Mouse (Mus musculus) right cerebral cortex, postnatal 10 days (tissue): Measurements from ENCODE around the gene Wdr25.
A peak's percentile ranks its signal among the peaks of the same experiment; 100 is the strongest.

Source experiments
- DNase-seq, 2 experiments: peaks; one replicate each; pipeline ENCODE4 v3.0.0; 2021; ENCODE audit warnings: low spot score in 2 of 2

The Wdr25 gene

DNA sequence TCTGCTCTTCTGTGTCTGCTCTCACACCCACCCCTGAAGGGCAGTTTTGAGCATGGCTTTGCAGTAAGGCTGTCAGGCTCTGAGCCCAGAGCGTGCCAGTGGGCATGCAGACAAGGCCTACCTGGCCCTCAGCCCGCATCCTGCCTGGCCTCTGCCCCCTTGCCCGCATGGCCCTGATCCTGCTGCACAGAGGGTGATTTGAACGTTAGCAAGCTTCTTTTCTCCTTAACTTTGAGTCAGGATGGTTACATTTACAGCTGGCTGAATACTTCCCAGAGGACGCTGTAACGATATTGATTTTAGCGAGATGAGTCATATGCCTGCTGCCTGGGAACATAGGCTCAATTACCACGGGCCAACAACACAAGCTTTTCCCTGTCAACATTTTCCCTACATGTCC, 91.0 kb downstream of the Wdr25 start:
- no peak for DNase-seq

GRCm38 (mm10) chr12:108985025-108985424, 91.6 kb downstream of the Wdr25 start:
- no peak for DNase-seq

DNA sequence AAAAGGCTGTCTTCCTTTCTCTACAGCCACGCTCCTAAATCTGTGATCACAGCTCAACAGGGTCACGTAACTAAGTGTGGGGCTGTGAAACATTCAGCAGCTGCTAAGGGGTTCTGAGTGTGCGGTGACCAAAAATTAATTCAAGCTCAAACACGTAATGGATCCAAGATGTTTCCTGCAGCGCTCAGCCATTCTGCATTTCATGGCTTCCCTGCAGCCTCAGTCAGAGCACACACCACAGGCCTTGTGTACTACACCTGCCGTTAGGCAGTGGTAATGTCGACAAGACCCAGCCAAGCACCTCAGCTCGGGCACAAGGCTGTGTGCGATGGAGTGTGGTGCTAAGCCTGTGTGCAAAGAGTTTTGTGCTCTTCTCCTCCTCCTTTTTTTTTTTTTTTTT, 94.0 kb downstream of the Wdr25 start:
- DNase-seq, result no peak

GRCm38 (mm10) chr12:108990425-108990824, 97.0 kb downstream of the Wdr25 start:
- no peak for DNase-seq

GRCm38 (mm10) chr12:108993046-108993445, 99.6 kb downstream of the Wdr25 start:
- DNase-seq, result no peak

GRCm38 (mm10) chr12:108994436-108995031, 101.1 kb downstream of the Wdr25 start:
- peak; percentile 57 to 64 for DNase-seq

GRCm38 (mm10) chr12:108995976-108996636, 102.7 kb downstream of the Wdr25 start:
- no peak for DNase-seq

GRCm38 (mm10) chr12:108997249-108997648, 103.8 kb downstream of the Wdr25 start:
- peak in 1 of 2 experiments; percentile 42 for DNase-seq

DNA sequence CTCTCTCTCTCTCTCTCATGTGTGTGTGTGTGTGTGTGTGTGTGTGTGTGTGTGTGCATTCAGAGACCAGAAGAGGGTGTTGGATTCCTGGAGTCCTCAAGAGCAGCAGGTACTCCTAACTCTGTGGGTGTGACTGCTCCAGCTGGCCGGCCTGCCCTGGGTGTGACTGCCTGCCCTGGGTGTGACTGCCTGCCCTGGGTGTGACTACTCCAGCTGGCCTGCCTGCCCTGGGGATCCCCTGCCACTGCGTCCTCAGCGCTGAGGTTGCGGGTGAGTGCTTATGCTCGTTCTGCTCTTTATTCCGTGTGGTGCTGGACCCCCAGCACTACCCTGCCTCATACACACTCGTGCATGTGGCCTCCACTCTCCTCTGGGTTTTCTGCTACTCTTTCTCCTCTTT, 109.5 kb downstream of the Wdr25 start:
- DNase-seq, result no peak

GRCm38 (mm10) chr12:109010070-109010649, 116.7 kb downstream of the Wdr25 start:
- no peak for DNase-seq

- no peak for DNase-seq
These were observed 128.8 kb downstream of the Wdr25 start for GRCm38 (mm10) chr12:109022181-109022691.

- DNase-seq, result no peak
These were observed 129.5 kb downstream of the Wdr25 start for GRCm38 (mm10) chr12:109022966-109023365.

GRCm38 (mm10) chr12:109023780-109024179, 130.3 kb downstream of the Wdr25 start:
- DNase-seq, result no peak

GRCm38 (mm10) chr12:109037026-109037425, 143.6 kb downstream of the Wdr25 start:
- no peak for DNase-seq

DNA sequence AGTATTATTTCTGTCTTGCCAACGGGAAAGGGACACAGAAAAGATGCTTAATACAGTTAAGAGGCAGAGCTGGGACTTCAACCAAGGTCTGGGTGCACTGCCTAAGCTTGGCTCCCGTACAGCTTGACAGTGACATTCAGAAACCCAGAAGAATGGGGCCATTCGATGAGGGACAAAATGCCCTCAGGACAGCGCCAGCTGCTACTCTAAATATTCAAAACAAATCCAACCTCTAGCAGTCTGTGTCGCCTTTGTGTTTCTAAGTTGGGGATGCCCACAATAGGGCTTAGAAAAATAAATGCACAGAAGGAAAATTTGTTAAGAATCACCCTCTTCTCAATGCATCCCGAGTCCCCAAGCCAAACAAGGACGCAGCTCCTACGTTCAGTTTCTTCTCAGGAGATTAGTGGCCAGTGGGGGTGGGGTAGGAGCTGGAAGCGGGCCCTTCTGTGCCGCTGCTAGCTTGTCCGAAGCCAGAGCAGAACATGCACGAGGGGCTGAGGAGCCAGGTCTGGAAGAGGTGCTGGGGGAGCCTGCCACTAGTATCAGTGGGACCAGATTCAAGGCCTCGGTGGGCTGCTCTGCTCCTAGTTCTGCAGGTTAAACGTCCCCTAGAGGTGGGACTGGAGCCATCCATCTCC, 144.9 kb downstream of the Wdr25 start:
- DNase-seq, result peak in 1 of 2 experiments; percentile 59

DNA sequence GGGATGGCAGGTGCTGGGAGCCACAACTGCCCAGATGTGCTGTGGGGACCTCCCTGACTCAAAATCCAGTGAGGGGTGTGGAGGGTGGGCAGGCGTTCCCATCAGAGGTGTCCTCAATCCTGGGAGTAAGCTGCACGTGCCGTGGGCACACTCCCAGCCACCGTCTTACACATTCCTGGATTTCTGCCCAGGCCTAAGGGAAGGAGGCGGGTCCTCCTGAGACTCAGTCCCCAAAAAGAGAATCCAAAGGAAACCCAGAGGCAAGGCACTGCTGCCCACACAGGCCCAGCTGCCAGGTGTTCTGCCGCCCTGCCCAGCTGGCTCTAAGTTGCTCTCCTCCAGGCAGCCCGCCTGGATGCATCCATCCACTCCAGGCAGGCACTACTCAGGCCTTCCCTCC, 145.9 kb downstream of the Wdr25 start:
- DNase-seq, result peak; percentile 53 to 62

DNA sequence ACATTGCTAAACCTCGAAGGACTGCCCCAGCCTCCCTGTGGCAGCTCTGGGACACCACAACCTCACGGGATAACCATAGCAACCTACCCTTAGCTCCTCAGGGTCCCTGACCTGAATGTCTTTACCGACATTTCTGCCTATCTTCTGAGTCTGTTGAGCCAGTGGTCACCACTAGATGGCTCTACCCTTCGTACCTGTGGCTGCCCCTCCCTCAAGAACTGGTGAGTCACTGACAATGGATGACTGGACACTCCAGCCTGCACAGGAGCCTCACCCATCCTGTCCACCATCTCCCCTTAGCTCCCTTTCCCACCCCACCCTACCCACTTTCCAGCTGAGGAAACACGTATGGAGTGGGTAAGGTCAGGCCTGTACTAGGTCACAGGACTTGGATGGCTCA, 151.1 kb downstream of the Wdr25 start:
- no peak for DNase-seq

- DNase-seq, result no peak
These were observed 152.2 kb downstream of the Wdr25 start for GRCm38 (mm10) chr12:109045581-109045980.

DNA sequence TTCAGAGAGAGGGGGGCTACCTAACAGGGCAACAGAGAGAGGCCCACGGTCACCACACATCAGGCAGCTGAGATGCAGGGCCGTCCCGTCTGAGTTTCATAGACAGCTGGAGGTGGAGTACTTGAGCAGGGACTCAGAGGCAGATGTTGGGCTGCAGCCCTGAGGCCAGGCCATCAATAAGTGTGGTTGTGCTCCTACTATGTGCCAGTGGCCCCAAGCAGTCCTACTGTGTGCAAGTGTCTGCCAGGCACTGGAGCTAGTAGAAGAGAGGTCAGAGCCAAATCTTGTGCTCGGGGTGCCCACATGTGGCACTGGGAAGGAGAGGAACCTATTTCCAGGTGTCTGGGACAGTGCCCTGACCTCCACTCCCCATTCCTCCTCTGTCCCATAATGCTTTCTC, 156.5 kb downstream of the Wdr25 start:
- no peak for DNase-seq

DNA sequence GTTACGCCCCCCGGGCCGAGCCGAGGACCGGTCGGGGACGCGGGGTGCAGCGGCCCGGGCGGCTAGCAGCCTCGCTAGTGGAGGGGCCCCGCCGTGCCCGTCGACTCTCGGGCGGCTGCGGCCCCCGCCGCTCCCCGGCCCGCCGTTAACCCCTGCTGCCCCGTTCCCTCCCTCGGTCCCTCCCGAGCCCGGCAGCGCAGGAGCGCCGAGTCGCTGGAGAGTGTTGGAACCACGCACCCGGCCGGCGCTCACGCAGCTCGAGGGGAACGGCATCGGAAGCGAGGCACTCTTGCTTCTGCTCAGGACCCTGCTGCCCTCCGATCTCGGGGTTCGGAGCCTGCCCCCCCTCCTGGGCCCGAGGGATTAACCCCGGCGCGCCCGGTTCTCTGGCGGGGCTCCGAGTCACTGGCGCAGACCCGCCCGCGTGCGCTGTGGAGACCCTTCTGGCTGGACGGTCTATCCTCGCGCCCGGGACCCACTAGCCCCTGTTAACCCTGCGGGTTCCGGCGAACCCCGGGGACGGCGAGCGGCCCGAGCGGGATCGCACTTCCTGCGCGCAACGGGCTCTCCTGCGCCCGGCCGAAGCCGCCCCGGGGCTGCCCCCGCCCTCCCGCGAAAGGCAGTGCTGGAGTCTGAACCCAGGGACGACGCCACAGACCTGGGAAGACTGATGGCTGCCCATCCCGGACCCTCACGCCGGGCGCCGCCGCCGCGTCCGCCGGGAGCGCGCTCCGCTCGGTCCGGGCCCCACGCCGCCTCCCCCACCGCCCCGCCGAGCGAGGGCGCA, 159.8 kb downstream of the Wdr25 start:
- DNase-seq, result no peak

- DNase-seq, result no peak
These were observed 164.3 kb downstream of the Wdr25 start for GRCm38 (mm10) chr12:109057736-109058135.

DNA sequence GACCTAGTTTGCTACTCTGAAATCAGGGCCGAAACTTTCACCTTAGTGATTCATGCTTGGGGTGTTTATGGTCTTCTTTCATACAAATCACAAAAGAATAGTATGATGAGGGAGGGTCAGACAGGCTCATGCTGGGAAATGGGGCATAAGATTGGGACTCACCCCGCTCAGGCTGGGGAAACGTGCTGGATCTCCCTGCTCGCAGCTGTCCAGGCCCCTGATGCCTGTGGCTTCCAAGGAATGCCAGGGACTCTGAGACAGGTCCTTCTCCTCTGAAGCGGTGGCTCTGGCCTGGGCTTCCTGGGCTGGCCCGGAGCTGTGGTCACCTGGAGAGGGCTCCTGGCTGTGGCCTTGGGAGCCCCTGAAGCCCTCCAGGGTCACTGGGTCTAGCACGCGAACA, 165.2 kb downstream of the Wdr25 start:
- DNase-seq, result no peak
